Mouse (Mus musculus): ENCODE results near the gene Slc38a11. TPM values are rescaled to one million over a fixed set of nuclear protein-coding genes. Genes with fewer than 3 reads are reported as not detected.

Slc38a11 gene
- total RNA-seq, 4 experiments from 2014 or later = 1.9 to 3.6 (median 2.7) TPM

Small RNA genes within 50 kb of the gene (microRNA-seq; reads per million reads assigned to microRNA genes)
- 0 reads per million in 2 experiments for gene Mir6337

Other genes starting within 250 kb of the Slc38a11 start
- gene Cobll1, start 124.6 kb downstream of the Slc38a11 start, total RNA-seq (2022) = 10 to 100 TPM in 1 of 4 experiments, 1 to 10 TPM in 3; 7.7 to 10.1 (median 9.5) TPM
- gene Scn3a, start 203.6 kb upstream of the Slc38a11 start, total RNA-seq (2022) = 10 to 100 TPM; 27.8 to 31.3 (median 28.3) TPM